Mouse (Mus musculus): Measurements from ENCODE around the gene Unc80. TPM values are rescaled to one million over a fixed set of nuclear protein-coding genes. Genes with fewer than 3 reads are reported as not detected.
A peak's percentile ranks its signal among the peaks of the same experiment; 100 is the strongest.

Gene Unc80
- total and polyA plus RNA-seq, 2 experiments from 2014 or later, result 5.2 to 16.9 TPM

- Histone ChIP-seq H3K27me3 (ENCODE audit: insufficient read depth, low read length) (no peaks in the 10 kb centered on the region), H3K27ac (ENCODE audit: low read depth, low read length) (peak within 1 kb of the TSS; percentile 78), H3K36me3 (ENCODE audit: insufficient read depth) (no peaks in the 10 kb centered on the region), H3K4me3 (ENCODE audit: low read depth, low read length) (peak within 1 kb of the TSS; percentile 75), H3K4me1 (ENCODE audit: insufficient read depth) (no peaks in the 10 kb centered on the region), H3K9me3 (ENCODE audit: low read length) (no peaks in the 10 kb centered on the region), H3K4me2 (ENCODE audit: low read depth) (peak within 1 kb of the TSS; percentile 58), H3K9ac (peak within 1 kb of the TSS; percentile 81)
- DNase-seq (peak; percentile 96), ATAC-seq (peak; percentile 100)
- no peak; the same call in 1 of the 2 replicates for TF ChIP-seq CTCF (IDR thresholded peaks at IDR 0.05; ENCODE audit: low read depth)
- under 1% methylated on average over 73 of the region's 73 CpGs for WGBS
Measured at GRCm38 (mm10) chr1:66700693-66701575, 232.8 kb downstream of the Unc80 start, which contains the start of gene Rpe. Gene Rpe, plus strand, starts transcription at chr1:66700831.

- H3K9ac ChIP-seq, result 0 out of 2 replicates have a peak overlapping the region, but pooled peaks have one; percentile 81
- H3K4me3 ChIP-seq (ENCODE audit: low read depth, low read length), result peak overlapping the region; percentile 75
- H3K4me2 ChIP-seq (ENCODE audit: low read depth), result peak overlapping the region; percentile 58
- H3K27ac ChIP-seq (ENCODE audit: low read depth, low read length), result no peak overlapping the region
- no peaks in the 10 kb centered on the region for H3K4me1 ChIP-seq (ENCODE audit: insufficient read depth)
- no peaks in the 10 kb centered on the region for H3K9me3 ChIP-seq (ENCODE audit: low read length)
- H3K36me3 ChIP-seq (ENCODE audit: insufficient read depth), result no peaks in the 10 kb centered on the region
- 36% methylated on average over 2 of the region's 2 CpGs for WGBS
- no peaks in the 10 kb centered on the region for H3K27me3 ChIP-seq (ENCODE audit: insufficient read depth, low read length)
- DNase-seq, result no peak
- no peak for ATAC-seq
- no peak for TF ChIP-seq CTCF (IDR thresholded peaks at IDR 0.05; ENCODE audit: low read depth)
Measured at GRCm38 (mm10) chr1:66701576-66701940, 233.4 kb downstream of the Unc80 start.

- 89% methylated on average over 4 of the region's 4 CpGs for WGBS
- H3K9ac ChIP-seq, result no peak overlapping the region
- no peak overlapping the region for H3K27ac ChIP-seq (ENCODE audit: low read depth, low read length)
- H3K4me1 ChIP-seq (ENCODE audit: insufficient read depth), result no peaks in the 10 kb centered on the region
- DNase-seq (no peak), ATAC-seq (no peak)
- H3K27me3 ChIP-seq (ENCODE audit: insufficient read depth, low read length), result no peaks in the 10 kb centered on the region
- no peaks in the 10 kb centered on the region for H3K9me3 ChIP-seq (ENCODE audit: low read length)
- TF ChIP-seq CTCF (IDR thresholded peaks at IDR 0.05; ENCODE audit: low read depth), result no peak
- no peaks in the 10 kb centered on the region for H3K36me3 ChIP-seq (ENCODE audit: insufficient read depth)
- no peak overlapping the region for H3K4me3 ChIP-seq (ENCODE audit: low read depth, low read length)
- H3K4me2 ChIP-seq (ENCODE audit: low read depth), result no peak overlapping the region
Measured at GRCm38 (mm10) chr1:66702623-66703345, 234.6 kb downstream of the Unc80 start.

- 54% methylated on average over 6 of the region's 6 CpGs for WGBS
- no peak for ATAC-seq
- no peak overlapping the region for H3K4me3 ChIP-seq (ENCODE audit: low read depth, low read length)
- DNase-seq, result no peak
- no peaks in the 10 kb centered on the region for H3K9me3 ChIP-seq (ENCODE audit: low read length)
- no peak for TF ChIP-seq CTCF (IDR thresholded peaks at IDR 0.05; ENCODE audit: low read depth)
- no peak overlapping the region for H3K4me2 ChIP-seq (ENCODE audit: low read depth)
- H3K27me3 ChIP-seq (ENCODE audit: insufficient read depth, low read length), result no peaks in the 10 kb centered on the region
- no peak overlapping the region for H3K9ac ChIP-seq
- H3K4me1 ChIP-seq (ENCODE audit: insufficient read depth), result no peaks in the 10 kb centered on the region
- H3K36me3 ChIP-seq (ENCODE audit: insufficient read depth), result no peaks in the 10 kb centered on the region
- H3K27ac ChIP-seq (ENCODE audit: low read depth, low read length), result no peak overlapping the region
Measured at GRCm38 (mm10) chr1:66704523-66704922, 236.4 kb downstream of the Unc80 start.

- no peak for ATAC-seq
Measured at GRCm38 (mm10) chr1:66712859-66713258, 244.7 kb downstream of the Unc80 start.

GRCm38 (mm10) chr1:66730581-66730980 is 262.4 kb downstream of the Unc80 start:
- Histone ChIP-seq H3K4me1 (ENCODE audit: insufficient read depth) (no peaks in the 10 kb centered on the region), H3K4me3 (ENCODE audit: low read depth, low read length) (no peak overlapping the region), H3K9ac (no peak overlapping the region), H3K9me3 (ENCODE audit: low read length) (no peaks in the 10 kb centered on the region), H3K27me3 (ENCODE audit: insufficient read depth, low read length) (no peaks in the 10 kb centered on the region), H3K36me3 (ENCODE audit: insufficient read depth) (peaks cover 10% of the 10 kb centered on the region; the same call in 1 of the 2 replicates), H3K4me2 (ENCODE audit: low read depth) (no peak overlapping the region), H3K27ac (ENCODE audit: low read depth, low read length) (no peak overlapping the region)
- TF ChIP-seq CTCF (IDR thresholded peaks at IDR 0.05; ENCODE audit: low read depth), result no peak
- DNase-seq, result no peak
- ATAC-seq, result no peak
- WGBS, result 83% methylated on average over 1 of the region's 1 CpGs

More at GRCm38 (mm10) chr1:66712859-66713258, 244.7 kb downstream of the Unc80 start:
- H3K4me1 ChIP-seq (ENCODE audit: insufficient read depth), result no peaks in the 10 kb centered on the region
- 94% methylated on average over 3 of the region's 3 CpGs for WGBS
- no peak overlapping the region for H3K4me3 ChIP-seq (ENCODE audit: low read depth, low read length)
- no peak for TF ChIP-seq CTCF (IDR thresholded peaks at IDR 0.05; ENCODE audit: low read depth)
- DNase-seq, result no peak
- H3K4me2 ChIP-seq (ENCODE audit: low read depth), result no peak overlapping the region
- peaks cover 24% of the 10 kb centered on the region for H3K36me3 ChIP-seq (ENCODE audit: insufficient read depth)
- H3K27me3 ChIP-seq (ENCODE audit: insufficient read depth, low read length), result no peaks in the 10 kb centered on the region
- H3K9ac ChIP-seq, result no peak overlapping the region
- no peaks in the 10 kb centered on the region for H3K9me3 ChIP-seq (ENCODE audit: low read length)
- no peak overlapping the region for H3K27ac ChIP-seq (ENCODE audit: low read depth, low read length)

Other genes starting within 250 kb of the Unc80 start
- gene Rpe, start 232.5 kb downstream of the Unc80 start, total RNA-seq (2014; rRNA removed), result 22.9 and 32.7 TPM in 2 replicates
- 19.5 and 21.6 TPM in 2 replicates for gene Rpe, start 232.5 kb downstream of the Unc80 start, polyA plus RNA-seq (2015; fragmentation: Nextera tagmentation; extraction: Ambion mirVana)

Data from forebrain, postnatal 0 days (tissue).